Mouse (Mus musculus) myocyte (in vitro differentiated cells): ENCODE results near the gene 3110009E18Rik.

Source experiments
- CEBPB ChIP-seq: IDR thresholded peaks from 2 replicates; pipeline ENCODE4 v1.6.1; 2011; ENCODE audit warnings: mild to moderate bottlenecking, moderate library complexity; ENCODE audit not compliant: poor library complexity, insufficient read depth, severe bottlenecking
- MAX ChIP-seq: IDR thresholded peaks from one replicate; pipeline ENCODE4 v1.6.1; 2011; ENCODE audit warnings: low read depth, mild to moderate bottlenecking, control low read depth
- MYOG ChIP-seq, 3 experiments: IDR thresholded peaks; one replicate each; pipeline ENCODE4 v1.6.1; 2011; ENCODE audit warnings: control low read depth in 2 of 3, low read depth in 2 of 3, mild to moderate bottlenecking in 2 of 3; ENCODE audit not compliant: insufficient read length in 2 of 3, control insufficient read depth in 1 of 3, insufficient read depth in 1 of 3
- POLR2A ChIP-seq: IDR thresholded peaks from one replicate; pipeline ENCODE4 v1.6.1; 2011; ENCODE audit warnings: low read depth, mild to moderate bottlenecking, control low read depth, moderate library complexity; ENCODE audit not compliant: insufficient read length
- POLR2AphosphoS2 ChIP-seq: IDR thresholded peaks from one replicate; pipeline ENCODE4 v1.6.1; 2011; ENCODE audit warnings: low read depth, control low read depth; ENCODE audit not compliant: insufficient read length
- REST ChIP-seq: IDR thresholded peaks from one replicate; pipeline ENCODE4 v1.6.1; 2011; ENCODE audit warnings: mild to moderate bottlenecking, control low read depth, moderate library complexity; ENCODE audit not compliant: insufficient read depth, insufficient read length
- TCF12 ChIP-seq: IDR thresholded peaks from one replicate; pipeline ENCODE4 v1.6.1; 2011; ENCODE audit warnings: mild to moderate bottlenecking, control low read depth; ENCODE audit not compliant: poor library complexity, insufficient read depth, severe bottlenecking
- TCF3 ChIP-seq: IDR thresholded peaks from one replicate; pipeline ENCODE4 v1.6.1; 2011; ENCODE audit warnings: low read depth, control low read depth; ENCODE audit not compliant: insufficient read length

- TF ChIP-seq POLR2A (peak; percentile 29), TCF3 (no peak), MAX (no peak), REST (no peak), MYOG (IDR thresholded peaks at IDR 0.05; ENCODE audit: control insufficient read depth in 1 of 3, insufficient read depth in 1 of 3, insufficient read length in 2 of 3, low read depth in 2 of 3) (no peak), TCF12 (no peak), CEBPB (no peak), POLR2AphosphoS2 (peak; percentile 78)
These were observed 632 bp upstream of the 3110009E18Rik start for GRCm38 (mm10) chr1:120120141-120120968.
